24 mouse cellular contexts compared by ENCODE assay signal in the genomic region with DNA sequence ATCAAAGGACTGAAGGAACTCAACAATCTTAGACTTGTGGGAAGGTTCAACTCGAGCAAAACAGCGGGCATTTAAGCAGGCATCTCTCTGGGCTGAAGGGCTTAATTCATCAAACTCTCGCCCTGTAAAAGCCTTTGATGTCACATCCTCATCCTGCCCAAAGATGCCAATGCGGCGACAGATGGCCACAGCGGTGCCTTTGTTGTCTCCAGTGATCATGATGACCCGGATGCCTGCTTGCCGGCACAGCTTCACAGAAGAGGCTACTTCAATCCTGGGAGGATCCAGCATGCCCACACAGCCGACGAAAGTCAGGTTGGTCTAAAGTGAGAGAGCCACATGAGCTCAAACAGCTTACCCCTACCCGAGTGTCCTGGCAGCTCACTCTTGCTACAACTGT. TPM values are rescaled to one million over a fixed set of nuclear protein-coding genes. Genes with fewer than 3 reads are reported as not detected.
DNase-seq lines count a peak whose midpoint lies in the region; ATAC-seq lines count a peak whose summit lies in the region.
"Had no signal": no experiment of that assay in that cellular context is flagged by ENCODE, and none has a peak within 500 bp of the region (broad histone marks: within the 10 kb centered on the region; RNA-seq: fewer than 3 reads in every experiment).

No protein-coding gene starts in this region.

- no peaks in the 10 kb centered on the region for H3K27me3 ChIP-seq in liver, embryonic 11.5 days (replicated peaks; ENCODE audit: control insufficient read depth, insufficient read depth, low read length)
- H3K27me3 ChIP-seq: hindbrain, embryonic 13.5 days; limb, embryonic 15.5 days; liver, embryonic 15.5 days; lung, embryonic 15.5 days; neural tube, embryonic 15.5 days had no signal

- peak; percentile 37 for DNase-seq in adrenal gland, postnatal 10 days
- DNase-seq in adrenal gland, adult 18-20 months (ENCODE audit: low spot score in 2 of 2): no peak
- peak; percentile 30 for DNase-seq in retina, postnatal 1 day
- DNase-seq in retina, embryonic 14.5 days (ENCODE audit: low spot score): no peak
- DNase-seq in cerebellum, postnatal 10 days: peak; percentile 36 to 45
- DNase-seq in spleen, postnatal 10 days (ENCODE audit: low spot score in 2 of 2): no peak
- DNase-seq in liver, embryonic 11.5 days (ENCODE audit: low spot score): no peak
- no peak for DNase-seq in kidney, postnatal 25 days
- DNase-seq: gastrocnemius, postnatal 10 days; heart, adult 18-20 months; heart, postnatal 36 days; kidney, adult 2 months; left cerebral cortex, postnatal 4 days had no signal

- no peak overlapping the region for H3K27ac ChIP-seq in liver, embryonic 11.5 days (ENCODE audit: low read depth, low read length)
- H3K27ac ChIP-seq: hindbrain, embryonic 13.5 days; kidney, postnatal 0 days; limb, embryonic 15.5 days; liver, embryonic 15.5 days; lung, embryonic 15.5 days; macrophage; neural tube, embryonic 15.5 days; stomach, postnatal 0 days had no signal

- WGBS in liver, embryonic 11.5 days: 85% methylated on average over 11 of the region's 11 CpGs

- no peaks in the 10 kb centered on the region for H3K4me1 ChIP-seq in liver, embryonic 11.5 days (replicated peaks; ENCODE audit: control insufficient read depth, insufficient read depth, low read length)
- H3K4me1 ChIP-seq: hindbrain, embryonic 13.5 days; limb, embryonic 15.5 days; liver, embryonic 15.5 days; lung, embryonic 15.5 days; neural tube, embryonic 15.5 days had no signal

- no peak overlapping the region for H3K4me3 ChIP-seq in liver, embryonic 11.5 days (ENCODE audit: low read depth, low read length)
- H3K4me3 ChIP-seq: hindbrain, embryonic 13.5 days; limb, embryonic 15.5 days; liver, embryonic 15.5 days; lung, embryonic 15.5 days; neural tube, embryonic 15.5 days had no signal

- ATAC-seq in liver, embryonic 11.5 days (replicated peaks; ENCODE audit: low FRiP score): no peak
- ATAC-seq: forebrain, embryonic 14.5 days; inflammation-experienced regulatory T-cells, adult 6 months; midbrain, embryonic 16.5 days had no signal

- peaks cover 76% of the 10 kb centered on the region for H3K36me3 ChIP-seq in liver, embryonic 11.5 days (ENCODE audit: control insufficient read depth, insufficient read depth, low read length)

- no peaks in the 10 kb centered on the region for H3K9me3 ChIP-seq in liver, embryonic 11.5 days (ENCODE audit: control insufficient read depth, low read length)
- H3K9me3 ChIP-seq: hindbrain, embryonic 13.5 days; limb, embryonic 15.5 days; liver, embryonic 15.5 days; lung, embryonic 15.5 days; neural tube, embryonic 15.5 days had no signal

- H3K4me2 ChIP-seq in liver, embryonic 11.5 days: no peak overlapping the region
- H3K4me2 ChIP-seq: hindbrain, embryonic 13.5 days; limb, embryonic 15.5 days; liver, embryonic 15.5 days; lung, embryonic 15.5 days; neural tube, embryonic 15.5 days had no signal

- H3K9ac ChIP-seq in liver, embryonic 11.5 days (ENCODE audit: low read depth, low read length): no peak overlapping the region
- H3K9ac ChIP-seq: hindbrain, embryonic 13.5 days; limb, embryonic 15.5 days; liver, embryonic 15.5 days; lung, embryonic 15.5 days; neural tube, embryonic 15.5 days had no signal

RNA-seq across cellular contexts. Expression of gene Anapc7, which starts 39.2 kb away (rescaled TPM):
- total RNA-seq in adrenal gland, postnatal 10 days (2021): 10 to 100 TPM; 46.8 to 50.1 TPM
- 10 to 100 TPM; 42.2 to 51.8 TPM for total RNA-seq in adrenal gland, adult 18-20 months (2021)
- polyA plus RNA-seq in liver, embryonic 11.5 days (2014; fragmentation: Nextera tagmentation; extraction: Ambion mirVana): 27.0 and 27.4 TPM in 2 replicates

RNA-seq across cellular contexts. Expression of gene Atp2a2, which starts 41.4 kb away (rescaled TPM):
- 100 to 1,000 TPM; 202 to 226 TPM for total RNA-seq in adrenal gland, postnatal 10 days (2021)
- total RNA-seq in adrenal gland, adult 18-20 months (2021): 100 to 1,000 TPM; 198 to 199 TPM
- 45.2 and 46.8 TPM in 2 replicates for polyA plus RNA-seq in liver, embryonic 11.5 days (2014; fragmentation: Nextera tagmentation; extraction: Ambion mirVana)

Comparison
In these comparisons a context has a peak if more than half of its experiments do, and no peak if none do; other contexts are left out.
1. DNase-seq: peak in adrenal gland, postnatal 10 days (single experiment), retina, postnatal 1 day (single experiment) and cerebellum, postnatal 10 days (2 of 2); none in adrenal gland, adult 18-20 months (0 of 2), retina, embryonic 14.5 days (single experiment), spleen, postnatal 10 days (0 of 2), liver, embryonic 11.5 days (single experiment) and kidney, postnatal 25 days (0 of 2).